Mouse (Mus musculus) lung, postnatal 0 days (tissue): ENCODE data around the gene Krt39.
A peak's percentile ranks its signal among the peaks of the same experiment; 100 is the strongest.

Experiments
- CTCF ChIP-seq: IDR thresholded peaks from 2 replicates; pipeline ENCODE4 v1.5.1; 2016; ENCODE audit warnings: antibody characterized with exemption, mild to moderate bottlenecking
- EP300 ChIP-seq: IDR thresholded peaks from 2 replicates; pipeline ENCODE4 v1.6.1; 2016; ENCODE audit warnings: antibody characterized with exemption, mild to moderate bottlenecking, control low read depth

DNA sequence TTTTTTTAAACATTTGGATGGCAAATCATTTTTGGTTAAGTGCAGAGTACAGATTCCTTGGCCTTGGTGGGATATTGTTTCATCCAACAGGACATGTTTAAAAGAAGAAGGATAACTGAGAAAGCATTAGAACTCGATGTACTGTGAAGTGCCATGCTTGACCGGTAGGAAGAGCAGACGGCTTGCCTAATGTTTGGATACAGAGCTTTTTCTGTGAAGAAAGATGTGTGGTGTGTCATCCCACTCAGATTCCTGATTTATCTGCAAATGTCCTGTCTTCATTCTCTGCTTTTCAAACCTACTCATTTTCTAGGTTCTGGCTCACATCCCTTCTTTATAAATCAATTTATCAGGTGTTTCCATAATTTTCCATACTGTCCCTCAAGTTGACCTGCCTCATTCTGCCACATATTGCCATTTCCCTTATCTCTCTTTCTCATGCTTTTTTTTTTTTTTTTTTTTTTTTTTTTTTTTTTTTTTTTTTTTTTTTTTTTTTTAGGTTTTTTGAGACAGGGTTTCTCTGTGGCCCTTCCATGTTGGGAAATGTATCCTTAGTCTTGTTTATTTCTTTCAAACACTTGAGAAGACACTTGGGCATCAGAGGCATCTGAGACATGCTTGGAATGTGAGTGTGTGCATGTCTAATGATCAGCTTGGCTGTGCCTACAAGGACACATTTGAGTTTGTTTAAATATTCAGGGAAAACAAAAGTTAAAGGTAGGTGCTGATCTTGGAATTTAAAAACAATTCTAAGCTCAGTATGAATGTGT, 37.0 kb upstream of the Krt39 start:
- TF ChIP-seq EP300 = peak; percentile 61; the same call in 1 of the 2 replicates
- TF ChIP-seq CTCF = no peak
